Mouse (Mus musculus) sigmoid colon, adult 10 weeks (tissue): ENCODE measurements around the gene L1td1. TPM values are rescaled to one million over a fixed set of nuclear protein-coding genes. Genes with fewer than 3 reads are reported as not detected.

Source experiments
- polyA plus RNA-seq: library from polyadenylated mRNA; stranded (reverse); fragments of 350-450 nt; fragmentation: Illumina TruSeq; extraction: RNeasy Lipid Tissue Mini Kit (QIAGEN cat#74804); gene quantifications from one replicate; pipeline ENCODE4 v1.2.3, GENCODE M21; 2014; ENCODE audit warnings: low read depth, low replicate concordance

The L1td1 gene
- not detected for polyA plus RNA-seq

GRCm38 (mm10) chr4:98726590-98727237 is at the start of gene L1td1:
TSS of gene L1td1 (plus strand) at chr4:98726734.

Other genes starting within 250 kb of the L1td1 start
- 0.50 TPM for gene Kank4, start 90.8 kb downstream of the L1td1 start, polyA plus RNA-seq
- not detected for gene I0C0044D17Rik, start 97.1 kb downstream of the L1td1 start, polyA plus RNA-seq
- gene Usp1, start 197.1 kb downstream of the L1td1 start, polyA plus RNA-seq, result 107 TPM